In genomic region chr9:48857944-48858343, GRCm38 (mm10) we compare ENCODE assay signal across 25 mouse cellular contexts. TPM values are rescaled to one million over a fixed set of nuclear protein-coding genes. Genes with fewer than 3 reads are reported as not detected.
DNase-seq lines count a peak whose midpoint lies in the region; ATAC-seq and TF ChIP-seq lines count a peak whose summit lies in the region.
"Had no signal": no experiment of that assay in that cellular context is flagged by ENCODE, and none has a peak within 500 bp of the region (broad histone marks: within the 10 kb centered on the region; RNA-seq: fewer than 3 reads in every experiment).

No protein-coding gene starts in this region.

- intact Hi-C loops in gastrocnemius, adult 2 months (cut with DNase I): no loop called here
- intact Hi-C loops in left cerebral cortex, postnatal 10 days (cut with DNase I): no loop called here

- TF ChIP-seq CTCF in gastrocnemius, adult 2 months (IDR thresholded peaks at IDR 0.05): no peak

- DNase-seq in gastrocnemius, adult 2 months: peak; percentile 52
- DNase-seq in gastrocnemius, postnatal 10 days: no peak
- peak; percentile 6 for DNase-seq in kidney, adult 18-20 months
- DNase-seq in kidney, postnatal 36 days: no peak
- DNase-seq in NIH3T3 (ENCODE audit: low read depth): peak; percentile 56
- peak; percentile 49 for DNase-seq in fat pad, adult 2 months (ENCODE audit: extremely low read depth, low read depth, low spot score)
- DNase-seq in left cerebral cortex, postnatal 10 days (ENCODE audit: extremely low spot score in 1 of 2, low spot score in 2 of 2): no peak
- DNase-seq: B cell, adult 2 months; cerebellum, adult 18-20 months; cerebellum, adult 9-11 months; gastrocnemius, postnatal 36 days; kidney, adult 11 months had no signal

- H3K27ac ChIP-seq in gastrocnemius, adult 2 months: no peak overlapping the region
- H3K27ac ChIP-seq: embryonic facial prominence, embryonic 10.5 days; hindbrain, embryonic 13.5 days; hindbrain, postnatal 0 days had no signal

- ATAC-seq in frontal cortex, adult (ENCODE audit: low TSS enrichment): no peak
- ATAC-seq: activated CD4-positive, CD25-positive, alpha-beta regulatory T cell, adult 4 months; CD4-positive, CD25-positive, alpha-beta regulatory T cell, adult 4 months; forebrain, embryonic 14.5 days; hindbrain, postnatal 0 days; Patski had no signal

- no peak overlapping the region for H3K4me3 ChIP-seq in gastrocnemius, adult 2 months
- H3K4me3 ChIP-seq: embryonic facial prominence, embryonic 10.5 days; forebrain, embryonic 10.5 days; hindbrain, embryonic 13.5 days had no signal

RNA-seq across cellular contexts. Expression of gene Zbtb16, which starts 21.9 kb away (rescaled TPM):
- 100 to 1,000 TPM; 163 to 166 TPM for total RNA-seq in gastrocnemius, adult 2 months (2021)
- total RNA-seq in gastrocnemius, postnatal 10 days (2021): 10 to 100 TPM; 24.7 to 60.1 TPM
- 10 to 100 TPM; 32.2 to 47.0 TPM for total RNA-seq in left cerebral cortex, postnatal 10 days (2021)

RNA-seq across cellular contexts. Expression of gene Htr3a, which starts 53.0 kb away (rescaled TPM):
- not detected for total RNA-seq in gastrocnemius, adult 2 months (2021)
- not detected for total RNA-seq in gastrocnemius, postnatal 10 days (2021)
- total RNA-seq in left cerebral cortex, postnatal 10 days (2021): 1 to 10 TPM; 3.5 to 4.1 TPM
- total RNA-seq: gastrocnemius, adult 18-20 months; gastrocnemius, postnatal 36 days; heart, postnatal 10 days; hematopoietic stem cell, adult 5-6 weeks; MEL had no signal

Comparison
In these comparisons a context has a peak if more than half of its experiments do, and no peak if none do; other contexts are left out.
1. DNase-seq: peak in gastrocnemius, adult 2 months (single experiment), kidney, adult 18-20 months (single experiment), NIH3T3 (single experiment) and fat pad, adult 2 months (single experiment); none in gastrocnemius, postnatal 10 days (single experiment), kidney, postnatal 36 days (0 of 2) and left cerebral cortex, postnatal 10 days (0 of 2).
2. RNA of gene Htr3a, which starts 53.0 kb away (total RNA-seq): 3.5 to 4.1 TPM in left cerebral cortex, postnatal 10 days; not detected in gastrocnemius, postnatal 10 days and not detected in gastrocnemius, adult 2 months; every median in the first group is over 4 times any median in the second.